Mouse (Mus musculus): ENCODE measurements at regions not wholly inside any gene's neighbourhood (a gene's known extent, or its start where the extent isn't known, plus 50 kb on each side); places are given as distances from the start of the nearest gene placed in this dataset.

DNA sequence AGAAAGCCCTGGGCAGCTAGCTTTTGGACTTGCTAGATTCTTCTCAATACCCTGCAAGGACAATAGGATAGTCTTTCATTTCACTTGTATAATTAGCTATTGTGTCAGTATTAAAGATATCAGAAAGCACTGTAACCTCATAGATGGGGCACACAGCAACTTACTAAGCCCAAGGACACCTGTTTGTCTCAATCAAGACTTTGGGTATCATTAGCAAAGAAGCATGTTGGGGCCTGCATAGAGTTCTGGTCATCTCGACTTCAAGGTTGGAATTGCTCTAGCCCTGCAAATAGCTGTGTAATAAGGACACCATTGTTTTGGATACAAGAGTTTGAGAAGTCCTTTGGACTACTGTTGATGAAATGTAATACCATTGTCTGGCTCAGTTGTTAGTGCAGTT lies 104.6 kb upstream of the Rspo3 start:
- no peak for TF ChIP-seq CTCF (IDR thresholded peaks at IDR 0.05; ENCODE audit: low read depth)
- WGBS, result 67% methylated on average over 1 of the region's 1 CpGs
- H3K9ac ChIP-seq, result no peak overlapping the region
- no peak for DNase-seq
- H3K4me3 ChIP-seq (ENCODE audit: low read depth, low read length), result no peak overlapping the region
- no peak overlapping the region for H3K27ac ChIP-seq (ENCODE audit: low read depth, low read length)
- no peaks in the 10 kb centered on the region for H3K36me3 ChIP-seq (ENCODE audit: insufficient read depth)
- no peaks in the 10 kb centered on the region for H3K27me3 ChIP-seq (ENCODE audit: insufficient read depth, low read length)
- no peaks in the 10 kb centered on the region for H3K9me3 ChIP-seq (ENCODE audit: low read length)
- no peaks in the 10 kb centered on the region for H3K4me1 ChIP-seq (ENCODE audit: insufficient read depth)
- no peak overlapping the region for H3K4me2 ChIP-seq (ENCODE audit: low read depth)
- ATAC-seq, result no peak

DNA sequence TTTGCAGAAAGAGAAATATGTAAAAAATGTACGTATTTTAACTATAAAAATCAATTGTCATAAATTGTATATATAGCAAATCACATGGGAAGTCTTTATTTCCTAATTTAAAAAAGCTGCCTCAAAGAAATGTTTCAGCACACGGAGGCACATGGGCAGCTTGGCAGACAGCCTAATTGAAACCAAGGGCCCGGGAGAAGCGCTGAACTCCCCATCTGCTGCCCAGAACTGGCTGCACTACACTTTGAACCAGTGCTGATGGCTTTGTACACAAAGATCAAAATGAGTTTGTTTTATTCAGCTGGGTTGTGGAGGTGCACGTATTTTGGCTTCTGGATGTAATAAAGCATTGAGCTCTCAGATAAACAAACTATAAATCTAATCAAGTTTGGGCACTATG lies 100.2 kb upstream of the Rspo3 start:
- Histone ChIP-seq H3K9ac (no peak overlapping the region), H3K27ac (ENCODE audit: low read depth, low read length) (no peak overlapping the region), H3K4me2 (ENCODE audit: low read depth) (no peak overlapping the region), H3K4me3 (ENCODE audit: low read depth, low read length) (no peak overlapping the region), H3K4me1 (ENCODE audit: insufficient read depth) (no peaks in the 10 kb centered on the region), H3K9me3 (ENCODE audit: low read length) (no peaks in the 10 kb centered on the region), H3K27me3 (ENCODE audit: insufficient read depth, low read length) (no peaks in the 10 kb centered on the region), H3K36me3 (ENCODE audit: insufficient read depth) (no peaks in the 10 kb centered on the region)
- WGBS, result 24% methylated on average over 5 of the region's 5 CpGs
- DNase-seq (peak; percentile 16), ATAC-seq (no peak)
- TF ChIP-seq CTCF (IDR thresholded peaks at IDR 0.05; ENCODE audit: low read depth), result no peak

DNA sequence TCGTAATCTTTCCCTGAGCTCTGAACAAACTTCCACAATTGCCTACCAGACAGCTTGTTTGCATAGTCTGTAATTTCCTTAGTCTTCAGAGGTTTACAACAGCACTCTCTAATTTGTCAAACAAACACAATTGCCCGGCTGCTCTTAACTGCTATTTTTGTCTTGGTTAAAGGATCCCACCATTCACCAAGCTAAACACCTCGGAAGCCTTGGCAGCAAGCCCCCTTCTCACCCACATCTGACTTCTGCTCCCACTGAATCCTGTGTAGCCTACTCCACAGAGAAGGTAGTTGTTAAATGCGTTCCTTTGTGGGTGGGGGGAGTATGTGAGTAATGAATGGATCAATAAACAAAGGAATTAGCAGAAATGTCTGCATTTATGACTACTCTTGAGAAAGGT lies 59.8 kb upstream of the Rspo3 start:
- Histone ChIP-seq H3K4me1 (ENCODE audit: insufficient read depth) (no peaks in the 10 kb centered on the region), H3K36me3 (ENCODE audit: insufficient read depth) (no peaks in the 10 kb centered on the region), H3K27me3 (ENCODE audit: insufficient read depth, low read length) (no peaks in the 10 kb centered on the region), H3K9ac (no peak overlapping the region), H3K4me3 (ENCODE audit: low read depth, low read length) (no peak overlapping the region), H3K27ac (ENCODE audit: low read depth, low read length) (no peak overlapping the region), H3K9me3 (ENCODE audit: low read length) (no peaks in the 10 kb centered on the region), H3K4me2 (ENCODE audit: low read depth) (no peak overlapping the region)
- ATAC-seq (peak; percentile 53; the same call in 1 of the 2 replicates), DNase-seq (no peak)
- 15% methylated on average over 4 of the region's 4 CpGs for WGBS
- no peak for TF ChIP-seq CTCF (IDR thresholded peaks at IDR 0.05; ENCODE audit: low read depth)

DNA sequence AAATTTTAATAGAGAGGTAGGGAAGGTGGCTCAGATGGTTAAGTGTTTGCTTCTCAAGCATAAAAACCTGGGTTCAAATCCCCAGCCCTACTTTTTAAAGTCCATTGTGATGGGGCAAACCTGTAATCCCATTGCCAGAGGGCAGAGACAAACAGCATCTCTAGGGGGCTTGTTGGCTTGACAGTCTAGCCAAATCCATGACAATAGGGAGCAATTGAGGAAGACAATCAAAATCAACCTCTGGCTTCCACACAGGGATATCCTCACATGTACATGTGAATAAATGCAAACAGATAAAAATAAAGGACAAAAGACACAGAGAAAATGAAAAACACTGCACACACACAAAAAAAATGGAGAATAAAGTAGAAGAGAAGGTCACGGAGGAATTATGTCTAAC lies 59.3 kb upstream of the Rspo3 start:
- Histone ChIP-seq H3K4me3 (ENCODE audit: low read depth, low read length) (no peak overlapping the region), H3K36me3 (ENCODE audit: insufficient read depth) (no peaks in the 10 kb centered on the region), H3K27ac (ENCODE audit: low read depth, low read length) (no peak overlapping the region), H3K27me3 (ENCODE audit: insufficient read depth, low read length) (no peaks in the 10 kb centered on the region), H3K4me2 (ENCODE audit: low read depth) (no peak overlapping the region), H3K9me3 (ENCODE audit: low read length) (no peaks in the 10 kb centered on the region), H3K9ac (no peak overlapping the region), H3K4me1 (ENCODE audit: insufficient read depth) (no peaks in the 10 kb centered on the region)
- DNase-seq (no peak), ATAC-seq (no peak)
- TF ChIP-seq CTCF (IDR thresholded peaks at IDR 0.05; ENCODE audit: low read depth), result no peak
- 41% methylated on average over 1 of the region's 1 CpGs for WGBS

DNA sequence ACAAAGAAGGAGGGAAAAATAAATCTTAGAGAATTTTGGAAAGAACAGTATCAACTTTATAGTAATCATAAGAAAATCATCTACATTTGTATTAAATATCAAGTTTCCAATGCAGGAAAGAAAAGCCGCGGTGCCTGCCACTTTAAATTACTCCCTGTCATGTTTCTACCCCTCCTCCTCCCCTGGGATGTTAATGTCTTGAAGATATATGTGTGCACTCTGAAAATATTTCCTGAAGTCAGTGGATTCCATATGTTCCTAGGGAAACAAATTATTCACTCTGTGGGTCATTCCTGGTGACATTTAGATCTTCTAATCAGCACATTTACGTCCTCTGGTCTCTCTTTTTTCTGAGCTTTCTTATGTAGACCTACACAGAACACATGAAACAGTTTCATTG lies 57.2 kb upstream of the Rspo3 start:
- no peak overlapping the region for H3K27ac ChIP-seq (ENCODE audit: low read depth, low read length)
- TF ChIP-seq CTCF (IDR thresholded peaks at IDR 0.05; ENCODE audit: low read depth), result no peak
- no peaks in the 10 kb centered on the region for H3K27me3 ChIP-seq (ENCODE audit: insufficient read depth, low read length)
- H3K4me3 ChIP-seq (ENCODE audit: low read depth, low read length), result no peak overlapping the region
- ATAC-seq, result no peak
- H3K4me1 ChIP-seq (ENCODE audit: insufficient read depth), result no peaks in the 10 kb centered on the region
- H3K9ac ChIP-seq, result no peak overlapping the region
- no peaks in the 10 kb centered on the region for H3K36me3 ChIP-seq (ENCODE audit: insufficient read depth)
- DNase-seq, result no peak
- H3K4me2 ChIP-seq (ENCODE audit: low read depth), result no peak overlapping the region
- WGBS, result 75% methylated on average over 3 of the region's 3 CpGs
- H3K9me3 ChIP-seq (ENCODE audit: low read length), result no peaks in the 10 kb centered on the region

DNA sequence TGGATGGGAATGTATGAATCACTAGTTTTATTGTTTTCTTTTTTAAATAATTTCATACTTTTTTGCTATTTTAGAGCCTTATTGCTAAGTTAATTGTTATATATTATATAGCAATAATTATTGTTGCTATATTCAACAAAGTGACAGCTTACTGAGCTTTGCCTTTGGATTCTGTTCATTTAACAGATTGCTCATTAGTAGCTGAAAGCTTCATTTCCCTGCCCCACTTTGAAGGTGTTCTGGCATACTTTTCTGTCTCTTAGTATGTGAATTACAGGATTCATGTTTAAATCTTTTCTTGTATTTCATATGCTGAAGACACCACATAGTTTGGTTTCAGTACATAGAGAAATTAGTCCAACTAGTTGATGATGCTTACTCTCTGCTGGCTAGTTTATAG lies 54.5 kb upstream of the Rspo3 start:
- Histone ChIP-seq H3K36me3 (ENCODE audit: insufficient read depth) (no peaks in the 10 kb centered on the region), H3K27me3 (ENCODE audit: insufficient read depth, low read length) (no peaks in the 10 kb centered on the region), H3K9ac (no peak overlapping the region), H3K27ac (ENCODE audit: low read depth, low read length) (no peak overlapping the region), H3K4me1 (ENCODE audit: insufficient read depth) (no peaks in the 10 kb centered on the region), H3K4me3 (ENCODE audit: low read depth, low read length) (no peak overlapping the region), H3K4me2 (ENCODE audit: low read depth) (no peak overlapping the region), H3K9me3 (ENCODE audit: low read length) (no peaks in the 10 kb centered on the region)
- no peak for DNase-seq
- no peak for ATAC-seq
- no peak for TF ChIP-seq CTCF (IDR thresholded peaks at IDR 0.05; ENCODE audit: low read depth)

DNA sequence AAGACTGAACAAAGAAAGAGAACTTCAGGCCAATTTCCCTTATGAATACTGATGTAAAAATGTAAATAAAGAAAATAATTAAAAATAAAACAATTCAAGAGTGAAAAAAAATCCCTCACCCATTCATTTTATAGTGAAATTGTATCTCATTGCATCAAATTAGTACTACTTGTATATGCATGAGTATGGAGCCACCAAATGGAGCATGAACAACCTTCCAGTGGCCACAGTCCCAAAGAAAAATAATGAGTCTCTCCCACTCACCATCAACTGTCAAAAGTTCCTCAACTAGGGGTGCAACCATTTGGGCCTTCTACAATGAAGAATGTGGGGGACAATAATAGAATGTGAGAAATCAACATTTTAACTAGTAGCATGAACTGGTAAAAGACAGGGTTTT lies 54.1 kb upstream of the Rspo3 start:
- ATAC-seq (no peak), DNase-seq (no peak)

More for the DNA sequence above, 54.1 kb upstream of the Rspo3 start:
- Histone ChIP-seq H3K4me3 (ENCODE audit: low read depth, low read length) (no peak overlapping the region), H3K4me1 (ENCODE audit: insufficient read depth) (no peaks in the 10 kb centered on the region), H3K9me3 (ENCODE audit: low read length) (no peaks in the 10 kb centered on the region), H3K27ac (ENCODE audit: low read depth, low read length) (no peak overlapping the region), H3K27me3 (ENCODE audit: insufficient read depth, low read length) (no peaks in the 10 kb centered on the region), H3K4me2 (ENCODE audit: low read depth) (no peak overlapping the region), H3K36me3 (ENCODE audit: insufficient read depth) (no peaks in the 10 kb centered on the region), H3K9ac (no peak overlapping the region)
- no peak for TF ChIP-seq CTCF (IDR thresholded peaks at IDR 0.05; ENCODE audit: low read depth)
